Mouse (Mus musculus): ENCODE measurements around the gene Mmp10. TPM values are rescaled to one million over a fixed set of nuclear protein-coding genes. Genes with fewer than 3 reads are reported as not detected.

The Mmp10 gene
- polyA plus RNA-seq (2012; rRNA removed): not detected in 2 replicates

- TF ChIP-seq CTCF (IDR thresholded peaks at IDR 0.05; ENCODE audit: control insufficient read depth, insufficient read depth, insufficient replicate concordance, low read depth, low read length) (no peak), POLR2A (IDR thresholded peaks at IDR 0.05; ENCODE audit: control insufficient read depth, low read depth, low read length) (no peak)
- Histone ChIP-seq H3K4me1 (ENCODE audit: control insufficient read depth, insufficient read depth, low read length) (no peaks in the 10 kb centered on the region), H3K27me3 (ENCODE audit: control insufficient read depth, insufficient read depth, low read length) (no peaks in the 10 kb centered on the region), H3K36me3 (ENCODE audit: control insufficient read depth, insufficient read depth, low read length) (no peaks in the 10 kb centered on the region), H3K27ac (ENCODE audit: control insufficient read depth, insufficient read depth, low read depth, low read length) (no peak within 1 kb of the TSS), H3K4me3 (ENCODE audit: control insufficient read depth, low read depth, low read length) (no peak within 1 kb of the TSS)
Measured at GRCm38 (mm10) chr9:7502051-7502450, at the start of gene Mmp10. Gene Mmp10, plus strand, starts transcription at chr9:7502352.

DNA sequence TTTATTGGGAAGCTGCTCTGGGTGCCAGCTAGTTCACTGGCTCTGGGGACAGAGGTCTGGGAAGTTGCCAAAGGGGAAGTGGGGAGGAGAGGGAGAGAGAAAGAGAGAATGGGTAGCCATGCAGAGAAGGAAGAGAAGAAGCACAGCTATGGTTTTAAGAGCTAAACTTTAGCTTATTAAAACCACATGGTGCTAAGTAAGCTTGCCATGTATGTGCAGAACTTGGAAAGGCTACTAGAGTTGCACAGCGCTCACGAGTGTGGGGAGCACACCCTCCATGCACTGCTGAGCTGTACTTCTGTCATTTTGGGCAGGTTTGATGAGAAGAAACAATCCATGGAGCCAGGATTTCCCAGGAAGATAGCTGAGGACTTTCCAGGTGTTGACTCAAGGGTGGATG, 48.9 kb upstream of the Mmp10 start:
- H3K4me1 ChIP-seq (ENCODE audit: control insufficient read depth, insufficient read depth, low read length): no peaks in the 10 kb centered on the region
- H3K4me3 ChIP-seq (ENCODE audit: control insufficient read depth, low read depth, low read length): no peak overlapping the region
- no peak overlapping the region for H3K27ac ChIP-seq (ENCODE audit: control insufficient read depth, insufficient read depth, low read depth, low read length)
- TF ChIP-seq CTCF (IDR thresholded peaks at IDR 0.05; ENCODE audit: control insufficient read depth, insufficient read depth, insufficient replicate concordance, low read depth, low read length) (no peak), POLR2A (IDR thresholded peaks at IDR 0.05; ENCODE audit: control insufficient read depth, low read depth, low read length) (no peak)
- no peaks in the 10 kb centered on the region for H3K27me3 ChIP-seq (ENCODE audit: control insufficient read depth, insufficient read depth, low read length)
- no peaks in the 10 kb centered on the region for H3K36me3 ChIP-seq (ENCODE audit: control insufficient read depth, insufficient read depth, low read length)

GRCm38 (mm10) chr9:7470262-7470661, 31.9 kb upstream of the Mmp10 start:
- TF ChIP-seq POLR2A (IDR thresholded peaks at IDR 0.05; ENCODE audit: control insufficient read depth, low read depth, low read length) (no peak), CTCF (IDR thresholded peaks at IDR 0.05; ENCODE audit: control insufficient read depth, insufficient read depth, insufficient replicate concordance, low read depth, low read length) (no peak)
- Histone ChIP-seq H3K27ac (ENCODE audit: control insufficient read depth, insufficient read depth, low read depth, low read length) (no peak overlapping the region), H3K27me3 (ENCODE audit: control insufficient read depth, insufficient read depth, low read length) (no peaks in the 10 kb centered on the region), H3K4me1 (ENCODE audit: control insufficient read depth, insufficient read depth, low read length) (no peaks in the 10 kb centered on the region), H3K4me3 (ENCODE audit: control insufficient read depth, low read depth, low read length) (no peak overlapping the region), H3K36me3 (ENCODE audit: control insufficient read depth, insufficient read depth, low read length) (no peaks in the 10 kb centered on the region)

DNA sequence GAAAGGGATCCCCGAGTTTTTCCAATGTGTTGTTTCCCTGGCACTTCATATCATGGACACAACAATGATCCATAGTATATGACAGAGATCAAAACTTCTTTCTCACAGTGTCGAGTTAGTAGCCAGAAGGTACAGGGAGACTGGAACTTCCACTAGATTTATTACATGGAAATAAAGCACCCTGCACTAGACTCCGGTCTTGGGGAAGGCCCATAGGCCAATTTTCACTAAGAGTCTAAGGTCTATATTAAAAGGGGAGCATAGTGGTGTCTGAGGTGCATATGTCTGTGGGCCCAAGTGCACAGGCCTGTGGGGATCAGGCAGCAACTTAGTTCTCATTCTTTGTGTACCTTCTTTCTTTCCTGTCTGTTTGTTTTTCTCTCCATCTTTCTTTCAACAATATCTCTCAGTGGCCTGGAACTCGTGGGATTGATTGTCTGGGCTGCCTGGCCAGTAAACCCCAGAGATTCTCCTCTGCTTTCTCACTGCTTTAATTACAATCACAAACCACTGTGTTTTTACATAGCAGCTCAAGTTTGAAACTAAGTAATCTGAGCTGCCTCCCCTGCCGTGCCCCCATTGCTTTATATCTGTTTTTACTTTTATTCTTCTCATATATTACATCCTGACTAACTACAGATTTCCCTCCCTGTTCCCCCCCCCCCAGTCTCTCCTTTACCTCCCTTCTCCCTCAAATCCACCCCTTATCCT, 18.3 kb upstream of the Mmp10 start:
- no peaks in the 10 kb centered on the region for H3K27me3 ChIP-seq (ENCODE audit: control insufficient read depth, insufficient read depth, low read length)

GRCm38 (mm10) chr9:7501138-7501537, 1.0 kb upstream of the Mmp10 start:
- Histone ChIP-seq H3K27me3 (ENCODE audit: control insufficient read depth, insufficient read depth, low read length) (no peaks in the 10 kb centered on the region), H3K4me1 (ENCODE audit: control insufficient read depth, insufficient read depth, low read length) (no peaks in the 10 kb centered on the region), H3K27ac (ENCODE audit: control insufficient read depth, insufficient read depth, low read depth, low read length) (no peak overlapping the region), H3K4me3 (ENCODE audit: control insufficient read depth, low read depth, low read length) (no peak overlapping the region), H3K36me3 (ENCODE audit: control insufficient read depth, insufficient read depth, low read length) (no peaks in the 10 kb centered on the region)
- no peak for TF ChIP-seq CTCF (IDR thresholded peaks at IDR 0.05; ENCODE audit: control insufficient read depth, insufficient read depth, insufficient replicate concordance, low read depth, low read length)
- no peak for TF ChIP-seq POLR2A (IDR thresholded peaks at IDR 0.05; ENCODE audit: control insufficient read depth, low read depth, low read length)

More for the DNA sequence above, 18.3 kb upstream of the Mmp10 start:
- Histone ChIP-seq H3K27ac (ENCODE audit: control insufficient read depth, insufficient read depth, low read depth, low read length) (no peak overlapping the region), H3K4me1 (ENCODE audit: control insufficient read depth, insufficient read depth, low read length) (no peaks in the 10 kb centered on the region), H3K36me3 (ENCODE audit: control insufficient read depth, insufficient read depth, low read length) (no peaks in the 10 kb centered on the region), H3K4me3 (ENCODE audit: control insufficient read depth, low read depth, low read length) (no peak overlapping the region)
- TF ChIP-seq POLR2A (IDR thresholded peaks at IDR 0.05; ENCODE audit: control insufficient read depth, low read depth, low read length) (no peak), CTCF (IDR thresholded peaks at IDR 0.05; ENCODE audit: control insufficient read depth, insufficient read depth, insufficient replicate concordance, low read depth, low read length) (no peak)

DNA sequence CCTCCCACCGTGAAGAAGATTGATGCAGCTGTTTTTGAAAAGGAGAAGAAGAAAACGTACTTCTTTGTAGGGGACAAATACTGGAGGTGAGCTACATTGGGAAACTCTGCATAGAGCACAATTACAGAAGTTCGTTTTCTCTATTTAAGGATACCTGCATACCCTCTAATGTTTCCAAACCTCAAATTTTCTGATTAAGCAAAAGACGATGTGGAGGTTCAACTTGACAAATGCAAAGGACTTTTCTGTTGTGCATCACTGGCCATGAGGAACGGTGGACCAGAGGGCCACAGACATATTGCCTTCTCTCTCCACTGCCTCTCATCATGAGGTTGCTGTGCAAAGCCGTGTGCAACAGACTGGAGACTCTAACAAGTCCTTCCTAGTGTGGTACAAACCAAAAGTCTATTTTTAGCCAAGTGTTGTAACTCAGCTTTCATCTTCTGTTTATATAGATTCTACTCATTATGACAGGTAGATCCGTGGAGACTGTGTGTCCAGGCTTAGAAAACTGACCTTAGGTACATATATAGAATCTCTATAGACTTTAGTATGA, 5.2 kb downstream of the Mmp10 start:
- Histone ChIP-seq H3K4me1 (ENCODE audit: control insufficient read depth, insufficient read depth, low read length) (no peaks in the 10 kb centered on the region), H3K27me3 (ENCODE audit: control insufficient read depth, insufficient read depth, low read length) (no peaks in the 10 kb centered on the region), H3K4me3 (ENCODE audit: control insufficient read depth, low read depth, low read length) (no peak overlapping the region), H3K27ac (ENCODE audit: control insufficient read depth, insufficient read depth, low read depth, low read length) (no peak overlapping the region), H3K36me3 (ENCODE audit: control insufficient read depth, insufficient read depth, low read length) (no peaks in the 10 kb centered on the region)
- TF ChIP-seq CTCF (IDR thresholded peaks at IDR 0.05; ENCODE audit: control insufficient read depth, insufficient read depth, insufficient replicate concordance, low read depth, low read length) (no peak), POLR2A (IDR thresholded peaks at IDR 0.05; ENCODE audit: control insufficient read depth, low read depth, low read length) (no peak)

GRCm38 (mm10) chr9:7509619-7510233, 7.6 kb downstream of the Mmp10 start:
- Histone ChIP-seq H3K4me1 (ENCODE audit: control insufficient read depth, insufficient read depth, low read length) (no peaks in the 10 kb centered on the region), H3K4me3 (ENCODE audit: control insufficient read depth, low read depth, low read length) (no peak overlapping the region), H3K27me3 (ENCODE audit: control insufficient read depth, insufficient read depth, low read length) (no peaks in the 10 kb centered on the region), H3K27ac (ENCODE audit: control insufficient read depth, insufficient read depth, low read depth, low read length) (no peak overlapping the region), H3K36me3 (ENCODE audit: control insufficient read depth, insufficient read depth, low read length) (no peaks in the 10 kb centered on the region)
- TF ChIP-seq CTCF (IDR thresholded peaks at IDR 0.05; ENCODE audit: control insufficient read depth, insufficient read depth, insufficient replicate concordance, low read depth, low read length): no peak
- no peak for TF ChIP-seq POLR2A (IDR thresholded peaks at IDR 0.05; ENCODE audit: control insufficient read depth, low read depth, low read length)

Data from testis, adult 2 months (tissue).